Mouse (Mus musculus) adrenal gland, postnatal 36 days (tissue): ENCODE data around the gene Chil4. TPM values are rescaled to one million over a fixed set of nuclear protein-coding genes. Genes with fewer than 3 reads are reported as not detected.

Experiments
- DNase-seq, 2 experiments: peaks; one replicate each; pipeline ENCODE4 v3.0.0; 2021; ENCODE audit warnings: mixed read lengths in 1 of 2
- total RNA-seq, 2 experiments: library from RNA; stranded (reverse); gene quantifications; 2 replicates each; pipeline ENCODE4 v1.2.3; 2021

Gene Chil4
- total RNA-seq, 2 experiments from 2014 or later = not detected

- no peak for DNase-seq
Observed at GRCm38 (mm10) chr3:106167464-106167863, 51.8 kb downstream of the Chil4 start, which contains the start of gene Chil3. TSS of gene Chil3 (minus strand) at chr3:106167564.

GRCm38 (mm10) chr3:106154413-106154812 is 64.9 kb downstream of the Chil4 start:
- no peak for DNase-seq

Other genes with a start within 250 kb of the Chil4 start
- gene Ovgp1, start 245.8 kb downstream of the Chil4 start, total RNA-seq = under 1 TPM; 0.26 to 0.69 TPM
- not detected for gene Pifo, start 204.9 kb downstream of the Chil4 start, total RNA-seq
- not detected for gene Chil5, start 186.7 kb downstream of the Chil4 start, total RNA-seq
- gene Chia1, start 106.3 kb downstream of the Chil4 start, total RNA-seq = not detected
- gene Chil3, start 51.9 kb downstream of the Chil4 start, total RNA-seq = not detected
- not detected for gene Chil6, start 186.7 kb upstream of the Chil4 start, total RNA-seq